In the genomic region with DNA sequence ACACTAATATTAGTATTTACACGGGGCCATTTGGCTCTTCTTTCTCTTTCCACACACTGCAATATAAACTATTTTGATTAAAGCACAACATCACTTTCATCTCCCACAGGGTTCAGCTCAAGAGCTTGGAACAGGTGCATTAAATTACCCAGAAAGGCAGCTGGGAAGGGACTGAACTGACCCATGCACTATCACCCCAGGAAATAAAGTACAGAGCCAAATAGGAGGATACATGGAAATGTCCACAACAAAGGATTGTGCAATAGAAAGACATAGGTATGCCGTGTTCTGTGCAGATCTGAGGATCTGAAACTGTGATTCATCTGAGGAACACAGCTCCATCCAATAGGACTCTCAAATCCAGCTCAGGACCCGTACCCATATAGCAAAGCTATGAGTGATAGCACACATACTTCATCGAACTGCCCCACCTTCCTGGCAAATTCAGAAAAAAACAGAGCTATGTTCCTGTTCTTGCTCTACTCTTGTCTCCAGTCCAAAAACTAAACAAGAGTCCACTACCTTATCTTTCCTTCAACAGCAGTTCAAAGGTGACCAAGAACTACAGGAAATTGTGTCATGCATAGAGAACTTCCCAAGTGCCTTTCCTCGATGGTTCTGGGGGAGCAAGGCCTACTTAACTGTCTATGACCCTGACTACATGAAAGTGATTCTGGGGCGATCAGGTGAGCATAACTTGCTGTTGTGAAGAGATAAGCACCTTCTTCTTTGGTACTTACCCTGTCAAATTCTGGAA, we compare ENCODE assay signal across 40 mouse cellular contexts. TPM values are rescaled to one million over a fixed set of nuclear protein-coding genes. Genes with fewer than 3 reads are reported as not detected.
"Had no signal": no experiment of that assay in that cellular context is flagged by ENCODE, and none has a peak within 500 bp of the region (broad histone marks: within the 10 kb centered on the region; RNA-seq: fewer than 3 reads in every experiment).

No protein-coding gene starts in this region.

RNA-seq across cellular contexts. Expression of a gene that starts 1.2 kb away (rescaled TPM):
- total RNA-seq: heart, adult 8-10 months; heart, postnatal 10 days; heart, postnatal 14 days; heart, postnatal 25 days; heart, postnatal 36 days; heart, postnatal 4 days; hematopoietic stem cell, adult 5-6 weeks; hindbrain, postnatal 0 days; layer of hippocampus, adult 18-20 months; layer of hippocampus, adult 2 months; layer of hippocampus, adult 8-10 months; layer of hippocampus, postnatal 10 days; layer of hippocampus, postnatal 14 days; layer of hippocampus, postnatal 25 days; layer of hippocampus, postnatal 36 days; left cerebral cortex, adult 18-20 months; left cerebral cortex, adult 2 months had no signal
- polyA plus RNA-seq: heart, embryonic 10.5 days; heart, embryonic 11.5 days; heart, embryonic 12.5 days; heart, embryonic 13.5 days; heart, embryonic 14.5 days; heart, embryonic 15.5 days; heart, embryonic 16.5 days; heart, postnatal 0 days; hindbrain, embryonic 10.5 days; hindbrain, embryonic 11.5 days; hindbrain, embryonic 12.5 days; hindbrain, embryonic 13.5 days; hindbrain, embryonic 14.5 days; hindbrain, embryonic 15.5 days; hindbrain, embryonic 16.5 days; hindbrain, postnatal 0 days; inflammation-experienced regulatory T-cells, adult 6 months; intestine, embryonic 14.5 days; intestine, embryonic 15.5 days; intestine, embryonic 16.5 days; intestine, postnatal 0 days; large intestine, adult 2 months had no signal

RNA-seq across cellular contexts. Expression of a gene that starts 36.1 kb away (rescaled TPM):
- total RNA-seq: heart, adult 8-10 months; heart, postnatal 10 days; heart, postnatal 14 days; heart, postnatal 25 days; heart, postnatal 36 days; heart, postnatal 4 days; hematopoietic stem cell, adult 5-6 weeks; hindbrain, postnatal 0 days; layer of hippocampus, adult 18-20 months; layer of hippocampus, adult 2 months; layer of hippocampus, adult 8-10 months; layer of hippocampus, postnatal 10 days; layer of hippocampus, postnatal 14 days; layer of hippocampus, postnatal 25 days; layer of hippocampus, postnatal 36 days; left cerebral cortex, adult 18-20 months; left cerebral cortex, adult 2 months had no signal
- polyA plus RNA-seq: heart, embryonic 10.5 days; heart, embryonic 11.5 days; heart, embryonic 12.5 days; heart, embryonic 13.5 days; heart, embryonic 14.5 days; heart, embryonic 15.5 days; heart, embryonic 16.5 days; heart, postnatal 0 days; hindbrain, embryonic 10.5 days; hindbrain, embryonic 11.5 days; hindbrain, embryonic 12.5 days; hindbrain, embryonic 13.5 days; hindbrain, embryonic 14.5 days; hindbrain, embryonic 15.5 days; hindbrain, embryonic 16.5 days; hindbrain, postnatal 0 days; inflammation-experienced regulatory T-cells, adult 6 months; intestine, embryonic 14.5 days; intestine, embryonic 15.5 days; intestine, embryonic 16.5 days; intestine, postnatal 0 days; kidney, embryonic 14.5 days; kidney, embryonic 15.5 days; large intestine, adult 2 months had no signal

RNA-seq across cellular contexts. Expression of a gene that starts 46.6 kb away (rescaled TPM):
- total RNA-seq: heart, postnatal 10 days; heart, postnatal 25 days; hematopoietic stem cell, adult 5-6 weeks; hindbrain, postnatal 0 days; layer of hippocampus, adult 18-20 months; layer of hippocampus, adult 2 months; layer of hippocampus, adult 8-10 months; layer of hippocampus, postnatal 10 days; layer of hippocampus, postnatal 14 days; layer of hippocampus, postnatal 25 days; layer of hippocampus, postnatal 36 days; left cerebral cortex, adult 18-20 months; left cerebral cortex, adult 2 months had no signal
- polyA plus RNA-seq: heart, embryonic 10.5 days; heart, embryonic 11.5 days; heart, embryonic 12.5 days; heart, embryonic 13.5 days; heart, embryonic 14.5 days; heart, embryonic 15.5 days; heart, embryonic 16.5 days; heart, postnatal 0 days; hindbrain, embryonic 10.5 days; hindbrain, embryonic 11.5 days; hindbrain, embryonic 12.5 days; hindbrain, embryonic 13.5 days; hindbrain, embryonic 14.5 days; hindbrain, embryonic 15.5 days; hindbrain, embryonic 16.5 days; hindbrain, postnatal 0 days; inflammation-experienced regulatory T-cells, adult 6 months; intestine, embryonic 14.5 days; large intestine, adult 2 months had no signal
